Comparison of ENCODE assay signal across 12 mouse cellular contexts in genomic region chr9:25486246-25486807, GRCm38 (mm10). TPM values are rescaled to one million over a fixed set of nuclear protein-coding genes. Genes with fewer than 3 reads are reported as not detected.
DNase-seq lines count a peak whose midpoint lies in the region; ATAC-seq and TF ChIP-seq lines count a peak whose summit lies in the region.
"Had no signal": no experiment of that assay in that cellular context is flagged by ENCODE, and none has a peak within 500 bp of the region (broad histone marks: within the 10 kb centered on the region; RNA-seq: fewer than 3 reads in every experiment).

No protein-coding gene starts in this region.

- H3K9me3 ChIP-seq in heart, postnatal 0 days (replicated peaks; ENCODE audit: control insufficient read depth, low read length) = no peaks in the 10 kb centered on the region
- no peaks in the 10 kb centered on the region for H3K9me3 ChIP-seq in heart, embryonic 12.5 days (replicated peaks)
- H3K9me3 ChIP-seq in midbrain, embryonic 14.5 days (ENCODE audit: control insufficient read depth, low read length) = no peaks in the 10 kb centered on the region
- H3K9me3 ChIP-seq in midbrain, embryonic 13.5 days = no peaks in the 10 kb centered on the region
- H3K9me3 ChIP-seq in kidney, embryonic 16.5 days (ENCODE audit: low read length) = no peaks in the 10 kb centered on the region
- H3K9me3 ChIP-seq: lung, embryonic 15.5 days had no signal

- 0 out of 2 replicates have a peak, but pooled peaks cover 3% of the 10 kb centered on the region for H3K36me3 ChIP-seq in heart, postnatal 0 days (replicated peaks; ENCODE audit: control insufficient read depth, insufficient read depth, low read length)
- H3K36me3 ChIP-seq in heart, embryonic 12.5 days = peaks cover 5% of the 10 kb centered on the region; the same call in 1 of the 2 replicates
- no peaks in the 10 kb centered on the region for H3K36me3 ChIP-seq in midbrain, embryonic 14.5 days (ENCODE audit: control insufficient read depth, insufficient read depth, low read length)
- H3K36me3 ChIP-seq in midbrain, embryonic 13.5 days = no peaks in the 10 kb centered on the region
- H3K36me3 ChIP-seq in kidney, embryonic 16.5 days (ENCODE audit: insufficient read depth, low read length) = no peaks in the 10 kb centered on the region
- H3K36me3 ChIP-seq: lung, embryonic 15.5 days had no signal

- H3K4me1 ChIP-seq in heart, postnatal 0 days (ENCODE audit: control insufficient read depth, insufficient read depth) = peaks cover 75% of the 10 kb centered on the region
- peaks cover 81% of the 10 kb centered on the region for H3K4me1 ChIP-seq in heart, embryonic 12.5 days (replicated peaks)
- H3K4me1 ChIP-seq in midbrain, embryonic 14.5 days (ENCODE audit: control insufficient read depth, insufficient read depth, low read length) = peaks cover 12% of the 10 kb centered on the region; the same call in 1 of the 2 replicates
- H3K4me1 ChIP-seq in midbrain, embryonic 13.5 days (replicated peaks) = peaks cover 36% of the 10 kb centered on the region
- peaks cover 31% of the 10 kb centered on the region for H3K4me1 ChIP-seq in kidney, embryonic 16.5 days (ENCODE audit: insufficient read depth, low read length)

- H3K27me3 ChIP-seq in heart, postnatal 0 days (ENCODE audit: control insufficient read depth, insufficient read depth, low read length) = no peaks in the 10 kb centered on the region
- no peaks in the 10 kb centered on the region for H3K27me3 ChIP-seq in heart, embryonic 12.5 days (replicated peaks)
- no peaks in the 10 kb centered on the region for H3K27me3 ChIP-seq in midbrain, embryonic 14.5 days (ENCODE audit: control insufficient read depth, insufficient read depth, low read length)
- H3K27me3 ChIP-seq in midbrain, embryonic 13.5 days = peaks cover 8% of the 10 kb centered on the region
- H3K27me3 ChIP-seq in kidney, embryonic 16.5 days (ENCODE audit: insufficient read depth, low read length) = peaks cover 12% of the 10 kb centered on the region; the same call in 1 of the 2 replicates
- H3K27me3 ChIP-seq: lung, embryonic 15.5 days had no signal

- no peak for ATAC-seq in heart, postnatal 0 days (ENCODE audit: insufficient read depth, low read depth)
- no peak for ATAC-seq in heart, embryonic 12.5 days (ENCODE audit: insufficient number of reproducible peaks, low FRiP score)
- no peak for ATAC-seq in midbrain, embryonic 14.5 days (ENCODE audit: low FRiP score, low TSS enrichment)
- ATAC-seq in midbrain, embryonic 13.5 days = no peak
- peak; percentile 58 for ATAC-seq in granulocyte monocyte progenitor cell, adult 5-6 weeks (replicated peaks; ENCODE audit: poor library complexity, severe bottlenecking)
- peak; percentile 34; the same call in 1 of the 2 replicates for ATAC-seq in neutrophil, adult 5-6 weeks (ENCODE audit: extremely low read depth, insufficient number of reproducible peaks, low FRiP score, poor library complexity, severe bottlenecking)
- no peak for ATAC-seq in kidney, embryonic 16.5 days (ENCODE audit: low FRiP score, low TSS enrichment)
- ATAC-seq: intestine, postnatal 0 days had no signal

- no peak for TF ChIP-seq EP300 in heart, postnatal 0 days (IDR thresholded peaks at IDR 0.05; ENCODE audit: low read depth)

- H3K4me3 ChIP-seq in heart, postnatal 0 days (ENCODE audit: low read depth, low read length) = no peak overlapping the region
- no peak overlapping the region for H3K4me3 ChIP-seq in heart, embryonic 12.5 days
- no peak overlapping the region for H3K4me3 ChIP-seq in midbrain, embryonic 14.5 days (replicated peaks; ENCODE audit: low read depth, low read length)
- no peak overlapping the region for H3K4me3 ChIP-seq in midbrain, embryonic 13.5 days (replicated peaks)
- no peak overlapping the region for H3K4me3 ChIP-seq in kidney, embryonic 16.5 days (ENCODE audit: low read length)
- H3K4me3 ChIP-seq: erythroblast, embryonic 14.5 days; lung, embryonic 15.5 days had no signal

- WGBS in heart, postnatal 0 days = 85% methylated on average over 9 of the region's 9 CpGs
- WGBS in heart, embryonic 12.5 days = 82% methylated on average over 9 of the region's 9 CpGs
- 85% methylated on average over 9 of the region's 9 CpGs for WGBS in midbrain, embryonic 14.5 days
- 88% methylated on average over 9 of the region's 9 CpGs for WGBS in midbrain, embryonic 13.5 days
- 71% methylated on average over 9 of the region's 9 CpGs for WGBS in kidney, embryonic 16.5 days

- peak overlapping the region; percentile 96; the same call in 1 of the 2 replicates for H3K4me2 ChIP-seq in heart, postnatal 0 days (ENCODE audit: low read depth, low read length)
- H3K4me2 ChIP-seq in heart, embryonic 12.5 days = no peak overlapping the region
- peak overlapping the region; percentile 3; the same call in 1 of the 2 replicates for H3K4me2 ChIP-seq in midbrain, embryonic 14.5 days (ENCODE audit: low read length)
- no peak overlapping the region for H3K4me2 ChIP-seq in midbrain, embryonic 13.5 days (replicated peaks)
- no peak overlapping the region for H3K4me2 ChIP-seq in kidney, embryonic 16.5 days (replicated peaks; ENCODE audit: low read depth, low read length)
- H3K4me2 ChIP-seq: lung, embryonic 15.5 days had no signal

- TF ChIP-seq CTCF in heart, postnatal 0 days (IDR thresholded peaks at IDR 0.05; ENCODE audit: low read depth) = no peak

- H3K27ac ChIP-seq in heart, postnatal 0 days (ENCODE audit: low read depth) = no peak overlapping the region
- no peak overlapping the region for H3K27ac ChIP-seq in heart, embryonic 12.5 days (ENCODE audit: poor library complexity, severe bottlenecking)
- H3K27ac ChIP-seq in midbrain, embryonic 14.5 days (replicated peaks; ENCODE audit: low read depth, low read length) = no peak overlapping the region
- H3K27ac ChIP-seq in midbrain, embryonic 13.5 days = no peak overlapping the region
- no peak overlapping the region for H3K27ac ChIP-seq in kidney, embryonic 16.5 days (ENCODE audit: low read length)

- no peak for DNase-seq in heart, postnatal 0 days (ENCODE audit: low spot score)
- no peak for DNase-seq in midbrain, embryonic 14.5 days
- DNase-seq: heart, postnatal 10 days; right cerebral cortex, adult 18-20 months had no signal

- no peak overlapping the region for H3K9ac ChIP-seq in heart, postnatal 0 days (replicated peaks; ENCODE audit: low read depth, low read length)
- H3K9ac ChIP-seq in heart, embryonic 12.5 days = no peak overlapping the region
- no peak overlapping the region for H3K9ac ChIP-seq in midbrain, embryonic 14.5 days (replicated peaks; ENCODE audit: low read length)
- H3K9ac ChIP-seq in midbrain, embryonic 13.5 days (replicated peaks) = no peak overlapping the region
- no peak overlapping the region for H3K9ac ChIP-seq in kidney, embryonic 16.5 days (replicated peaks; ENCODE audit: low read length)
- H3K9ac ChIP-seq: lung, embryonic 15.5 days had no signal

RNA-seq across cellular contexts. Expression of gene Eepd1, which starts 5.0 kb away (rescaled TPM):
- total RNA-seq in heart, postnatal 0 days (2014; rRNA removed; ENCODE audit: low replicate concordance) = 14.7 and 19.9 TPM in 2 replicates
- 20.2 and 21.4 TPM in 2 replicates for polyA plus RNA-seq in heart, postnatal 0 days (2015; fragmentation: Nextera tagmentation; extraction: Ambion mirVana)
- 23.0 and 26.3 TPM in 2 replicates for polyA plus RNA-seq in heart, embryonic 12.5 days (2016; fragmentation: Nextera tagmentation; extraction: Ambion mirVana)
- 6.4 and 6.9 TPM in 2 replicates for polyA plus RNA-seq in midbrain, embryonic 14.5 days (2014; fragmentation: Nextera tagmentation; extraction: Ambion mirVana)
- polyA plus RNA-seq in midbrain, embryonic 13.5 days (2015; fragmentation: Nextera tagmentation; extraction: Ambion mirVana) = 5.1 and 5.3 TPM in 2 replicates
- 9.3 and 9.9 TPM in 2 replicates for total RNA-seq in granulocyte monocyte progenitor cell, adult 5-6 weeks (2014; fragmentation: Nextera tagmentation)
- total RNA-seq in granulocyte monocyte progenitor cell, adult 5-6 weeks (2017) = 12.1 and 13.7 TPM in 2 replicates
- 10.9 and 12.3 TPM in 2 replicates for total RNA-seq in neutrophil, adult 5-6 weeks (2017)
- 7.0 and 7.8 TPM in 2 replicates for polyA plus RNA-seq in kidney, embryonic 16.5 days (2015; fragmentation: Nextera tagmentation; extraction: Ambion mirVana)

Comparison
In these comparisons a context has a peak if more than half of its experiments do, and no peak if none do; other contexts are left out.
1. H3K4me2 ChIP-seq: peak in heart, postnatal 0 days (single experiment) and midbrain, embryonic 14.5 days (single experiment); none in heart, embryonic 12.5 days (single experiment), midbrain, embryonic 13.5 days (single experiment) and kidney, embryonic 16.5 days (single experiment).
2. ATAC-seq: peak in granulocyte monocyte progenitor cell, adult 5-6 weeks (single experiment) and neutrophil, adult 5-6 weeks (single experiment); none in heart, postnatal 0 days (single experiment), heart, embryonic 12.5 days (single experiment), midbrain, embryonic 14.5 days (single experiment), midbrain, embryonic 13.5 days (single experiment) and kidney, embryonic 16.5 days (single experiment).